Mouse (Mus musculus) E14TG2a.4 (cell line): ENCODE data around the gene Neu4.
"Not testable (repeated sequence)": the region's sequence is repeated elsewhere in the genome, so short reads cannot be mapped to it uniquely, and the experiment has no call there.

ENCODE experiments used
- CTCF ChIP-seq: conservative IDR thresholded peaks from 2 replicates; pipeline ENCODE4 v1.5.1; 2014; ENCODE audit warnings: low read length
- NANOG ChIP-seq: IDR thresholded peaks from 2 replicates; pipeline ENCODE4 v1.6.1; 2014; ENCODE audit warnings: borderline replicate concordance, low read length, mixed read lengths
- POU5F1 ChIP-seq: IDR thresholded peaks from 2 replicates; pipeline ENCODE4 v1.6.1; 2014; ENCODE audit warnings: low read length, borderline replicate concordance

DNA sequence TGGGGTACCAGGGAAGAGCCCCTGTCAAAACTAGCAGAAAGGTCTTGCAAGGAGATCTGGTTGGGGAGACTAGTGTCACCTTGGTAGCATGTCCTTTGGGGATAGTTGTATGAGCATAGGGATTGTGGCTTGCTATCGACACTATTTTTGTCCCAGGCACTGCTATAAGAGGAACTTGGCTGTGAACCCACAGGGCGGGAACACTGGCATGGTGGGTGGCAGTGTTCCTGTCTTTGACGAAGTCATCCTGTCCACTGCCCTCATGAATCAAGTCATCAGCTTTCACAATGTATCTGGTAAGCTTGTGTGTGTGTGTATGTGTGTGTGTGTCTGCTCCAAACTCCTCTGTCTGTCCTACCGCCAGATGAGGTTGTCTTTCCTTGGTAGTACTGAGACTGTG lies 44.5 kb upstream of the Neu4 start:
- TF ChIP-seq CTCF, POU5F1, NANOG: not testable (repeated sequence)
